Mouse (Mus musculus): ENCODE results near the gene Pon3.

DNA sequence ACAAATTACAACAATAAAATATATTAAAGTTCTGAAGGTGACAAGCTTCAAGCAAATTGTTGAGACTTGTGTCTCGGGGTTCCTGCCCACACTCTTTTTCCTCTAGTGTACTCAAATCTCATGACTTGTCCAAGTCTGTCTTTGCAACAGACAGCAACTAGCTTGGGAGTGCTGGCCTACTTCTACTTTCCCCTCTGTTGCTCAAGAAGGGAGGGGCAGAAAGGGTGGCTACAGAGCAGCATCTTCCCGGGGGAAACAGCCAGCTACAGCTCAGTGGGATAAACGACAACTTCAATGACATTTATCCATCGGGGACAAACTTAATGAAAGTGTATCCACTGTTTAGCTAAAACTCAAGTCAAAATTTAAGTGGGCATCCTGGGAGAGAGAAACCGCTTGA lies 36.8 kb upstream of the Pon3 start:
- no peak for TF ChIP-seq POLR2A (IDR thresholded peaks at IDR 0.05; ENCODE audit: borderline replicate concordance, extremely low read depth, insufficient read depth, insufficient read length, poor library complexity, severe bottlenecking)
- no peak for TF ChIP-seq CTCF (IDR thresholded peaks at IDR 0.05; ENCODE audit: borderline replicate concordance, extremely low read depth, insufficient read depth, insufficient read length)
